Comparison of ENCODE assay signal across 8 mouse cellular contexts in genomic region chr3:88409741-88410644, GRCm38 (mm10). TPM values are rescaled to one million over a fixed set of nuclear protein-coding genes. Genes with fewer than 3 reads are reported as not detected.
DNase-seq lines count a peak whose midpoint lies in the region; ATAC-seq and TF ChIP-seq lines count a peak whose summit lies in the region.

Pmf1 (minus strand) TSS chr3:88410331.

- H3K9me3 ChIP-seq in forebrain, embryonic 10.5 days, result no peaks in the 10 kb centered on the region
- no peaks in the 10 kb centered on the region for H3K9me3 ChIP-seq in heart, embryonic 15.5 days (replicated peaks)
- no peaks in the 10 kb centered on the region for H3K9me3 ChIP-seq in liver, embryonic 14.5 days (ENCODE audit: control insufficient read depth, low read length)
- no peaks in the 10 kb centered on the region for H3K9me3 ChIP-seq in neural tube, embryonic 11.5 days (ENCODE audit: control insufficient read depth, low read length)
- H3K9me3 ChIP-seq in stomach, postnatal 0 days (ENCODE audit: control insufficient read depth, low read length), result no peaks in the 10 kb centered on the region

- peak within 1 kb of the TSS; percentile 82 for H3K9ac ChIP-seq in heart, embryonic 15.5 days
- H3K9ac ChIP-seq in liver, embryonic 14.5 days (replicated peaks), result peak within 1 kb of the TSS; percentile 78
- peak within 1 kb of the TSS; percentile 84 for H3K9ac ChIP-seq in neural tube, embryonic 11.5 days (ENCODE audit: low read length)
- peak within 1 kb of the TSS; percentile 89 for H3K9ac ChIP-seq in stomach, postnatal 0 days (ENCODE audit: low read length)

- peak; percentile 83 to 87 for DNase-seq in CD8-positive naive resting alpha-beta T cell, adult 2 months (ENCODE audit: low read depth in 2 of 2, low spot score in 2 of 2)
- peak; percentile 84 for DNase-seq in c-Kit-positive CD71-negative TER-119-negative erythroid progenitor cells, embryonic 14.5 days (ENCODE audit: low read depth)
- DNase-seq in forebrain, embryonic 10.5 days (ENCODE audit: extremely low spot score, low spot score), result peak; percentile 94
- peak; percentile 96 to 98 for DNase-seq in kidney, postnatal 25 days
- peak; percentile 81 to 85 (median 84) for DNase-seq in liver, embryonic 14.5 days (ENCODE audit: low read depth in 3 of 3, low spot score in 3 of 3)
- peak; percentile 92 for DNase-seq in neural tube, embryonic 11.5 days (ENCODE audit: low spot score)
- peak; percentile 95 for DNase-seq in stomach, postnatal 0 days (ENCODE audit: low spot score)

- H3K4me2 ChIP-seq in heart, embryonic 15.5 days, result peak within 1 kb of the TSS; percentile 75
- H3K4me2 ChIP-seq in liver, embryonic 14.5 days (ENCODE audit: low read depth), result peak within 1 kb of the TSS; percentile 93
- peak within 1 kb of the TSS; percentile 70 for H3K4me2 ChIP-seq in neural tube, embryonic 11.5 days (ENCODE audit: low read depth)
- H3K4me2 ChIP-seq in stomach, postnatal 0 days (replicated peaks; ENCODE audit: low read depth), result peak within 1 kb of the TSS; percentile 67

- peaks cover 37% of the 10 kb centered on the region for H3K4me1 ChIP-seq in forebrain, embryonic 10.5 days
- H3K4me1 ChIP-seq in heart, embryonic 15.5 days (replicated peaks), result peaks cover 31% of the 10 kb centered on the region
- peaks cover 19 to 37% of the 10 kb centered on the region in 2 experiments for H3K4me1 ChIP-seq in liver, embryonic 14.5 days (replicated peaks; ENCODE audit: control insufficient read depth in 2 of 2, insufficient read depth in 2 of 2, low read length in 1 of 2)
- peaks cover 3% of the 10 kb centered on the region; the same call in 1 of the 2 replicates for H3K4me1 ChIP-seq in neural tube, embryonic 11.5 days (ENCODE audit: control insufficient read depth, insufficient read depth, low read length)
- no peaks in the 10 kb centered on the region; the same call in 1 of the 2 replicates for H3K4me1 ChIP-seq in stomach, postnatal 0 days (replicated peaks; ENCODE audit: control insufficient read depth, insufficient read depth)

- ATAC-seq in heart, embryonic 15.5 days (replicated peaks; ENCODE audit: insufficient number of reproducible peaks, insufficient read depth, low FRiP score, low read depth), result peak; percentile 90
- peak; percentile 92 for ATAC-seq in liver, embryonic 14.5 days (ENCODE audit: insufficient read depth)
- ATAC-seq in neural tube, embryonic 11.5 days (ENCODE audit: insufficient read depth, low FRiP score, low TSS enrichment), result peak; percentile 90
- peak; percentile 94 for ATAC-seq in stomach, postnatal 0 days (ENCODE audit: low FRiP score, low TSS enrichment)

- H3K36me3 ChIP-seq in forebrain, embryonic 10.5 days (replicated peaks), result peaks cover 41% of the 10 kb centered on the region
- peaks cover 18% of the 10 kb centered on the region; the same call in 1 of the 2 replicates for H3K36me3 ChIP-seq in heart, embryonic 15.5 days
- peaks cover 7% of the 10 kb centered on the region for H3K36me3 ChIP-seq in liver, embryonic 14.5 days (replicated peaks; ENCODE audit: control insufficient read depth, insufficient read depth, low read depth)
- peaks cover 2% of the 10 kb centered on the region; the same call in 1 of the 2 replicates for H3K36me3 ChIP-seq in neural tube, embryonic 11.5 days (ENCODE audit: control insufficient read depth, insufficient read depth, low read length)
- peaks cover 5% of the 10 kb centered on the region for H3K36me3 ChIP-seq in stomach, postnatal 0 days (ENCODE audit: control insufficient read depth, insufficient read depth, low read length)

- peak; percentile 59 for TF ChIP-seq EP300 in liver, embryonic 14.5 days (IDR thresholded peaks at IDR 0.05; ENCODE audit: low read depth)
- peak; percentile 79 for TF ChIP-seq EP300 in stomach, postnatal 0 days (optimal IDR thresholded peaks at IDR 0.05)

- peak; percentile 30; the same call in 1 of the 2 replicates for TF ChIP-seq CTCF in liver, embryonic 14.5 days (IDR thresholded peaks at IDR 0.05; ENCODE audit: low read depth)
- TF ChIP-seq CTCF in stomach, postnatal 0 days (IDR thresholded peaks at IDR 0.05; ENCODE audit: low read depth), result peak; percentile 1; the same call in 1 of the 2 replicates

- under 1% methylated on average over 54 of the region's 54 CpGs for WGBS in forebrain, embryonic 10.5 days
- under 1% methylated on average over 54 of the region's 54 CpGs for WGBS in heart, embryonic 15.5 days
- WGBS in liver, embryonic 14.5 days (ENCODE audit: insufficient replicate concordance), result under 1% methylated on average over 54 of the region's 54 CpGs
- WGBS in neural tube, embryonic 11.5 days, result under 1% methylated on average over 53 of the region's 54 CpGs
- under 1% methylated on average over 54 of the region's 54 CpGs for WGBS in stomach, postnatal 0 days

- H3K27me3 ChIP-seq in forebrain, embryonic 10.5 days (ENCODE audit: poor library complexity, severe bottlenecking), result no peaks in the 10 kb centered on the region
- H3K27me3 ChIP-seq in heart, embryonic 15.5 days, result no peaks in the 10 kb centered on the region
- no peaks in the 10 kb centered on the region for H3K27me3 ChIP-seq in liver, embryonic 14.5 days (ENCODE audit: control insufficient read depth, insufficient read depth, low read length)
- H3K27me3 ChIP-seq in neural tube, embryonic 11.5 days (ENCODE audit: control insufficient read depth, insufficient read depth, low read length), result no peaks in the 10 kb centered on the region
- no peaks in the 10 kb centered on the region for H3K27me3 ChIP-seq in stomach, postnatal 0 days (ENCODE audit: control insufficient read depth, insufficient read depth, low read length)

- H3K4me3 ChIP-seq in forebrain, embryonic 10.5 days, result peak within 1 kb of the TSS; percentile 83
- H3K4me3 ChIP-seq in heart, embryonic 15.5 days, result peak within 1 kb of the TSS; percentile 68
- H3K4me3 ChIP-seq in liver, embryonic 14.5 days (ENCODE audit: insufficient read depth in 1 of 2, low read depth in 2 of 2, low read length in 2 of 2), result peak within 1 kb of the TSS; percentile 72 to 78
- peak within 1 kb of the TSS; percentile 60 for H3K4me3 ChIP-seq in neural tube, embryonic 11.5 days (ENCODE audit: low read depth, low read length)
- H3K4me3 ChIP-seq in stomach, postnatal 0 days (ENCODE audit: low read depth, low read length), result peak within 1 kb of the TSS; percentile 70

- peak within 1 kb of the TSS; percentile 99 for H3K27ac ChIP-seq in forebrain, embryonic 10.5 days
- H3K27ac ChIP-seq in heart, embryonic 15.5 days, result peak within 1 kb of the TSS; percentile 96
- H3K27ac ChIP-seq in liver, embryonic 14.5 days, result peak within 1 kb of the TSS; percentile 87
- peak within 1 kb of the TSS; percentile 81 for H3K27ac ChIP-seq in neural tube, embryonic 11.5 days (ENCODE audit: low read depth, low read length)
- H3K27ac ChIP-seq in stomach, postnatal 0 days (replicated peaks), result peak within 1 kb of the TSS; percentile 96

RNA-seq across cellular contexts. Expression of gene Pmf1, which starts in this region (rescaled TPM):
- polyA plus RNA-seq in forebrain, embryonic 10.5 days (2016; fragmentation: Nextera tagmentation; extraction: Ambion mirVana), result 177 and 181 TPM in 2 replicates
- 83.6 and 96.3 TPM in 2 replicates for polyA plus RNA-seq in heart, embryonic 15.5 days (2015; fragmentation: Nextera tagmentation; extraction: Ambion mirVana)
- polyA plus RNA-seq in liver, embryonic 14.5 days (2012; rRNA removed), result 59.1 and 60.6 TPM in 2 replicates
- polyA plus RNA-seq in liver, embryonic 14.5 days (2014; fragmentation: Nextera tagmentation; extraction: Ambion mirVana), result 73.8 and 81.2 TPM in 2 replicates
- polyA plus RNA-seq in neural tube, embryonic 11.5 days (2014; fragmentation: Nextera tagmentation; extraction: Ambion mirVana), result 118 and 124 TPM in 2 replicates
- polyA plus RNA-seq in stomach, postnatal 0 days (2015; fragmentation: Nextera tagmentation; extraction: Ambion mirVana), result 55.6 and 58.1 TPM in 2 replicates

Comparison
In these comparisons a context has a peak if more than half of its experiments do, and no peak if none do; other contexts are left out.
1. Peak in every context shown above with its lines: DNase-seq, ATAC-seq, H3K4me3 ChIP-seq and H3K27ac ChIP-seq.